Mouse (Mus musculus) right cerebral cortex, postnatal 10 days (tissue): ENCODE measurements around the gene Ctnna3.

Experiments used
- DNase-seq, 2 experiments: peaks; one replicate each; pipeline ENCODE4 v3.0.0; 2021; ENCODE audit warnings: low spot score in 2 of 2

Gene Ctnna3

GRCm38 (mm10) chr10:63689651-63690050 lies 259.8 kb downstream of the Ctnna3 start:
- no peak for DNase-seq

GRCm38 (mm10) chr10:63692039-63692438 lies 262.1 kb downstream of the Ctnna3 start:
- peak in 1 of 2 experiments; percentile 26 for DNase-seq

DNA sequence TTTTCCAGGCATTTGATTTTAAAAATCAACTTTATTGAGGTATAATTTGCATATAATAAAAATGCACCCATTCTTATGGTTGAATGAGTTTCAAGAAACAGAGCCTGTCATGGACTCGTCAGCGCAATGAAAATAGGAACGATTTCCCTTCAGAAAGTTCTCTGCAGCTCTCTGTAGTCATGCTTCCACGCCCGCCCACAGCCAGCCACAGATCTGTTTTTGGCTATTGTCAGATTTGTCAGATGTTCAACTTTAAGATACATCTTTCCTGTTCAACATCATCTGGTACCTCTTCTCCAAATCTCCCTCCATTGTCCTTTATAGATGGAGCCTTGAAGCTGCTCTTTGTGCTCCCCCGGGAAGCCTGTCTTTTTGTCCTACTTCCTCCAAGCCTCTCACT lies 280.3 kb downstream of the Ctnna3 start:
- peak; percentile 27 to 35 for DNase-seq

GRCm38 (mm10) chr10:63712530-63712929 lies 282.6 kb downstream of the Ctnna3 start:
- DNase-seq, result no peak

GRCm38 (mm10) chr10:63714151-63714550 lies 284.3 kb downstream of the Ctnna3 start:
- no peak for DNase-seq

DNA sequence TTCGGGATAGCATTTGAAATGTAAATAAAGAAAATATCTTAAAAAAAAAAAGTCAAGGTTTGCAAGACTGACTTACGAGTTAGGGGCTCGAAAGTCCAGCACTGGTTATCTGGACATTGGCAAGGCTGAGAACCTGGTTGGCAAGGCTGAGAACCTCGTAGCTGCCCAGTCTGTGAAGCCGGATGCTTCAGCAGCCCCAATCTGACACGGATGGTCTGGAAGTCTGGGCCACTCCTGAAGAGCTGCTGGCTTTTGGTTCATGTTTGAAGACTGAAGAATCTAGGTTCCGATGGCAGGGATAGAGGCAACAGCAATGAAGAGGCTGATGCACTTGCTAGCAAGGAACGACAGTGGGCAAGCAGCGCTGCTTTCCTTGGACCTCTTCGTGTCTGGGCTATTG lies 339.0 kb downstream of the Ctnna3 start:
- DNase-seq, result no peak

DNA sequence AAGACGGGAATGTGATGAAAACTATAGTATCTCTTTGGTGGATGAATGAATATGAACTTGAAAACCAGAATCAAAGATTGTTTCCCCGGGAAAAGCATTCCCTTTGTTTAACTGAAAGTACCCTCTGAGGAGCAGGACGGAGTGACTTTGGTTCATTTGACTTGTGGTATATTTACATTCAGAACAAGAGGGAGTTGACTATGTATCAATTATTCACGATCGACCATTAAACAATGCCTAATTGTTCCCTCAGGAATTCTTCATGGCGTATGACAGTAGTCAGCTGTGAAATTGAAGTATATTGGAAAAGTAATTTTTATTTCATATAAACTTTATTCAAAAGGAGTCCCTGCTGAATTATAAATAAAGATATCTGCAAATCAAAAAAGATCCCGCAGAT lies 341.8 kb downstream of the Ctnna3 start:
- no peak for DNase-seq

- DNase-seq, result no peak
Measured at GRCm38 (mm10) chr10:63772074-63772473, 342.2 kb downstream of the Ctnna3 start.

DNA sequence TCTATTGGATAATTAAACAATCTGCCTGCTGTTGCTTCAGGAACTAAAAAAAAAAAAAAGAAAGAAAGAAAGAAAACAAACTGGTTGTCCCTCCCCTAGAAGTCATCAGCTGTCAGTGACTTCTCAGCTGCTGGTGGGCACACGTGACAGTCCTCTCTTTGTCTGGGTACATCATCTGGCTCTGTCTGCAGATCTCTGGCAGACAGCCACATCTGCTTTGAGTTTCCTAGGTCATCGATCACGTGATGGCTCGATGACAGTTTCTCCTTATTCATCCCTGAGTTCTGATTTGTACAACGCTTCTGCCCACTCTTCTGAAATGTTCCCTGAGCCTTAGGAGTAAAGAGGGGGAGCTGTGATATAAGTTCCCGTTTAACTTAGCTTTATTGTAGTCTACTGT lies 352.1 kb downstream of the Ctnna3 start:
- DNase-seq, result no peak

DNA sequence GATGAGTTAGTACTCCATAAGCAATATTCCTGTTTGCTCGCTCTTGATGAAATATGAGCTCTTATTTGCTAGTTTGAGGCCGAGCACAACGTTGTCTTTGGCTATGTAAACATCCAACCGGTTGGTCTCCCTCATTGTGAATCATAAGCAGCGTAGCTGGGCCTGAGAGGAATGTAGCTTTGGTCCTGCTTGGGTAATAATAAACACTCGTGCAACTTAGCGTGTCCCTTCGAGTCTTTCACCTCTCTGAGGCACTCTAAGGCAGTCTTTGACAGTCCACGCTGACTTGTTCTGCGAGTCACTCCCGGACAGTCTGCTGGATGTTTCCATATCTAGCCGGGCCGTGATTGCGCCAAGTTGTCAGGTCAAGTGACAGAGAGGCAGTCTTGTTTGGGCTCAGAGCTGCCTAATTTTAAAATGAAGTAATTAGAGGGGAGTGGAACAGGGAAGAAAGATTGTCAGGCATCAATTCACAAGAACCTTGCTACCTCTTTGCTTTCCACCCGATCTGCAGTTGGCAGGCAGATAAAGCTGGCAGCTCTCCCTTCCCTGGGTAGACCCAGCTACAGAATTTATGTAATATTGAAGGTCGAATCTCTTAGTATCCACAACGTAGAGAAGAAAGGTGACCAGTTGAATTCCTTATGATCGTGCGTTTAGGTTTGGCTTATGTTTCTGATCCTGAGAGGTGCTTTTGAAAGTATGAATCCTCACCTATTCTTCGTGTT lies 355.1 kb downstream of the Ctnna3 start:
- no peak for DNase-seq

- DNase-seq, result no peak
Measured at GRCm38 (mm10) chr10:63786390-63786789, 356.5 kb downstream of the Ctnna3 start.

DNA sequence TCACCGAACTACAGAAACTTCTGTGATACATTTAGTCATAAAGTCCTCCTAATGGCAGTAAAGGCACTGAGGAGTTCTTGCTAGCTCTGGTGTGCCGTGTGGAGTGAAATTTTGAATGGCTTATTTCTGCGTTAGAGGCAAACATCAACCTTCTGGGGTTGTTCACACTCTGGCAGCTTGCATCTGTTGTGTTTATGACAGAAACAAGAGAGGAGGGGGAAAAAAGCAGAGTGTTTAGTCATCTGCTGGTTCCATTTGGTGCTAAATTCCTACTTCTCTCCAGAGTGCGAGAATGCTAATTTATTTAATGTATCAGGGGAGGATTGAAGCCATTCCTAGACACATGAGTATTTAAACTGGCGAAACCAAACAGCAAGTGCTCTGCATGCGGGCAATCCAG lies 374.0 kb downstream of the Ctnna3 start:
- DNase-seq, result peak; percentile 37 to 63

DNA sequence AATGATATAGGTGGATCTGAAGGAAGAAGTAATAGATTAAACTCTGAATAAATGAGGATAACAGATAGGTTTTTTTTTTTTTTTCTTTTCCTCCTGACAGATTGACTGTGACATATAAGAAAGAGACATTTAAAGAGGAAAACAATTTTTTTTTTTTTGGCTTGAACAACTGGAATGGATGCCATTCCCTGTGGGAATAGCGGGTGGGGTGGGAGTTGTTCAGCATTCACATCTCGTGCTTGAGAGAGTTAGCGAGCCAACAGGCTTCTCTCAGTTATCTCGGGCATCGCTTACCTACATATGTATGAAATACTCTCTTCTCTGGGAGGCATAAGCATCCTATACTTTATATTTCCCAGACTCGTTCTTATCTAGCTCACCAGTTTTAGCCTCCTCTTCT lies 375.7 kb downstream of the Ctnna3 start:
- DNase-seq, result no peak

DNA sequence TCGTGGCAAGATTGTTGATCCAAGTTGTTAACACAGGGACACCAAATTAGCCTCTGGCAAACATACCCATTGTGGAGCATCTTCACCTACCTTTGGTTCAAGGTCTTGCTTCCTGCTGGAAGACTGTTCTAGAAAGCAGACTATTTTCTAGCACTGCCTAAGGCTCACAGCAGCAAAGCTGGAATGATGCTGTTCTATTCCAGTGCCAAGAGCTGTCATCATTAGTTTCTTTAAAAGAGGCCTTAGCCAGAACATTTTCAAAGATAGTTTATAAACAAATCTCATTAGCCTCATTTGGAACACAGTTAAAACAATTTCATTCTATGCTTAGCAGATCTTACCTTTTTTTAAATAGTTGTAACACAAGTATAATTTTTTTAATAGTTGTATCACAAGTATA lies 376.4 kb downstream of the Ctnna3 start:
- no peak for DNase-seq

DNA sequence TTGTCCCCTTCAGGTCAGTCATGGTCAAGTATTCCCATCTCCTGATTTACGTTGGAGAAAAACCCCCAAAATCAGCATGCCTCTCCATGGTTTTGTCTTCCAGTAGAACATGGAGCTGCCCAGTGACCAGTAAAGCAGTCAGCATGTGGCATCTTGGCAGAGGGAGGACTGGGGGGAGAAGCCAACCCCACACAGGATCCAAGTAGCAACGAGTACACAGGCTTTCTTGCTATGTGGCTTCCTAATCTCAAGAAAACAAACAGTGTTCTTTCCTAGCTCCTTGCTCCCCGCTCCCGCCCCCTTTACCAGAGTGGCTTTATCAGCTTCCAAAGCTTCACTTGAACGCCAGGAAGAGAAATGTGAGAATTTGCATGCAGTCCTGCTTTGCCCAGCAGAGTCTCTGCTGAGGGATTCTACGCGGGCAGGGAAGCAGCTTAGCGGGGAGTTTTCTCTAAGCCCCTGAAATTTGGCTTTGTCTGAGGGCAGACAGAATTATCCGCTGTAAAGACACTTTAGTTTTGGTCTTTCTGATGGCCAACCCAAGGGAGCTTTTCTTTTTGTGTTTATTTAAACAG lies 380.2 kb downstream of the Ctnna3 start:
- peak in 1 of 2 experiments; percentile 25 for DNase-seq

DNA sequence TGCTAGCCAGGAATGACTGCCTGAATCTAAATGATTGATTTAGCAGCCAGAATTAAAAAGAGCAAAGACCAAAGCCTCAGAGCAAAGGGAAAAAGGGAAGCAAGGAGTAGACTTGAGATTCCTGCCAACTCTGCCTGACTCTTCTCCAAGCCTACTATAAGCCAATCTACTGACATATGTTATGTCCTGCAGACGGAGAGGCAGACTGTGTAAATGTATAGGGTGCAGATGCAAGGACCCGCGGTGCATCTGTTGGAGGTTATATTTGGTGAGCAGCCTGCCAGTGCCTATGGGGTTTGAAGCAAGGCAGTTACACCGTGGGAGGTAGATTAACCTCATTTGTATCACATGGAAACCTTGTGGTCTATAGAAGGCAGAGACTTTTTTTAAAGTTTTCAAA lies 409.1 kb downstream of the Ctnna3 start:
- peak; percentile 61 to 81 for DNase-seq

DNA sequence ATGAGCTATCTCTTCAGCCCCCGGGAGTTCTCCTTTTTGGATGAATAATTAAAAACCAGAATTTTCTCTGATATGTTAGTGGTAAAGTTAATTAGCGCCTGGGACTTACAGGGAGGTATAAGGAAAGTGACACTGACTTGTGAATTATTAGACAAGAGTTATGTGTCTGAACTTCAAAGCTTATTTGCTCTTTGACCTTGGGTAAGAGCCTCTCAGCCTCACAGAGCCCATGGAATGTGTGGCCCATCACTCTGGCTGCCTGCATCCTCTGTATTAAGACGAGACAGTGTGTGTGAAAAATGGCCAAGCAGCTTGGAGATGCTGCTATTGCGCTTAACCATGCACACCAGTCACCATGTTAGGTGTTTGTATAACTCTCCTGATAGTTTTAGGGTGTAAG lies 422.0 kb downstream of the Ctnna3 start:
- DNase-seq, result no peak

DNA sequence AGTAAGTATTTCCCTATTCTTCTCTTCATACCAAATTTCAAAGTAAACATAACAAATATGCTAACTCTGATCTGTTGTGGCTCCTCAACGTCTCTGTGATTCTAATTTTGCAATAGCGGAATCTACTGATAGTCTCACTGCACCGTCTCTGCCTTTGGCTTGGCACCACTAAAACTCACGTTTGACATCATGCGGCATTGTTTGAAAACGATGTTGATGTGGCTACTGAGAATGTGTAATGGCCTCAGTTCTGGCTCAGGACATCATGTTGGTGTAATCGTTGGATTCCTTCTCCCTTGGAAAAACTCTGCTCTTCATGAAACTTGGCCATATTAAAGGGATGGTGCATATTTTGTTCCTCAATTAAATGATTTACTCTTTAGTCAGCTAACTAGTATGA lies 439.2 kb downstream of the Ctnna3 start:
- DNase-seq, result no peak

DNA sequence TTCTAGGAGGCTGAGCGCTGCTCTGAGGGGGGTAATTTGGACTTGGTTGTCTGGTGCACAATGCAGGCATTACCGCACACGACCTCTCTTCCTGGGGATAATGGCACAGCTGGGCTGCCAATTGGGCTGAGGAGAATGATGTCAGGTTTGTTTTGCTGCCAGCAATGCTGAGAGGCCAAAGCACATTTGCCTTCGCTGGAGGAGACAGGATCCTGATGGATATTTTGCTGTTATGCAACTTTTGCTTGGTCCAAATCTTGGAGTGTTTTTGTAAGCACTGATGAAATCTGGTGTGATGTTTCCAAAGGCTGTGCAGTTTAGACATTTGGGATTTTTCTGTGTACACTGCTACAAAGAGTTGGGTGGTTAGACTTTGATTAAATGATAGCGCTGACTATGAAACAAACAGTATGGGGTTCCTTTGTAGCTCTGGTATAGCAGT lies 450.6 kb downstream of the Ctnna3 start:
- DNase-seq, result peak; percentile 42 to 43

DNA sequence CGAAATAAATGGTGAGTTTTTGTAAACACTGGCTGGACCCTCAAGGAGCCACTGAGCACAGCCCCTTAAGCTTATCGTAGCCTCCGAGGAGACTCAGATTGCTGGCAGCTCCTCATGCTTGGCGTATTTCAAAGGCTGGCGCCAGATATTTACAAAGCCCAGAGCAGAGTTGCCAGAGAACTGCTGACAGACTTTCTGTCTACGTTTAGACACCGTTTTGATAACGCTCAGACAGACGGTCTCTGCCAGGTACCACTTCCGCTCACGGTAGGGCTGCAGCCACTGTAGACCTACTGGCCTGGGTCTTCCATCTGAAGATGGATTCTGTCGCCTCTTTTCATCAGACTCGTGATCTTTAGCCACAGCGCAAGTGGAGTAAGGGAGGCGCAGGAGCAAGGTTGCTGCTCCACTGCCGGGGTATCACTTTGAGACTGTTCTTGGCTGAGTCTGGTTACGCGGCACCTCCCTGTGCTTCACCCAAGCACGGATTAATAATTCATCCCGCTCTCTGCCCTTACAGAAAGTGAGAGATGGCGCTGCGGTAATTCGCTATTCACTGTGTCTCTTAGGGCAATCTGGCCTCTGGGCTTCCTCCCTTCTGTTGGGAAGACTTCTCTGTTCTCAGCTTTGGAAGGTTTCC lies 456.7 kb downstream of the Ctnna3 start:
- no peak for DNase-seq

GRCm38 (mm10) chr10:63894612-63895011 lies 464.7 kb downstream of the Ctnna3 start:
- no peak for DNase-seq

DNA sequence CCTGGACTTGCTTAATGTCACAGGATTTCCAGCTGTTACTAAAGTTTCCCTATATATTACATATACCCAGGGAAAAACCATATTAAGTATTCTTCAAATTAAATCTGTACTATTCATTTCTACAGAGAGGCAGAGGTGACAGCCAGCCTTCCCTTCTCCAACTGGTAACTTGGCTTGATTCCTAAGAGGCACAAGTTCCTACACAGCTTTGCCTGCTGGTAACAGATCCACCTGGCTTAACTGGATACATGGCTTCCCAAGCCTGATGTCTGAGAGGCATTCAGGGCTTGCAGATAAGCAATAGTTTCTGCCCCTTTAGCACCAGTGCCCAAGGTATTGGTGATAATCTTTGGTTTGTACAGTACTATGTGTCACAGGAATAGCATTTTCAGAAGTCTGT lies 470.0 kb downstream of the Ctnna3 start:
- no peak for DNase-seq

DNA sequence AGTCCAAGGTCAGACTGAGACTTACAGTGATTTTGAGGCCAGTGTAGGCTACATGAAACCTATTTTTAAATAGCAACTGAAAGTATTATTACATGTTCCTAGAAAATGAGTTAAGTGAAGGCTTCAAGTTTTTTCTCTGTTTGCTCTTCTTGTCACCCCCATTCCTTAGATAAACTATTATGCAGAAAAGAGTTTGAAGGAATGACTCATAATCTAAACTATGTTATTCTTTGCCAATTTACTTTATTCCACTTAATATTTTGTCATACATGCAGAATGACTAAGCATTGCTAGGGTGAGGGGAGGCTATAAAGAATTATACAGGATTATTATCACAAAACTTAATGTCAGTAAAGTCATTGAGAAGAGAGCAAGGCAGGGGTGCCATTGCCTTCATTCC lies 479.0 kb downstream of the Ctnna3 start:
- no peak for DNase-seq
